Mouse (Mus musculus) cerebellum, postnatal 14 days (tissue): ENCODE results near the gene Olfr974.
"Not testable (repeated sequence)": the region's sequence is repeated elsewhere in the genome, so short reads cannot be mapped to it uniquely, and the experiment has no call there.

Experiments used
- DNase-seq, 2 experiments: peaks; one replicate each; pipeline ENCODE4 v3.0.0; 2021; ENCODE audit warnings: mixed read lengths in 2 of 2

Olfr974 gene

DNA sequence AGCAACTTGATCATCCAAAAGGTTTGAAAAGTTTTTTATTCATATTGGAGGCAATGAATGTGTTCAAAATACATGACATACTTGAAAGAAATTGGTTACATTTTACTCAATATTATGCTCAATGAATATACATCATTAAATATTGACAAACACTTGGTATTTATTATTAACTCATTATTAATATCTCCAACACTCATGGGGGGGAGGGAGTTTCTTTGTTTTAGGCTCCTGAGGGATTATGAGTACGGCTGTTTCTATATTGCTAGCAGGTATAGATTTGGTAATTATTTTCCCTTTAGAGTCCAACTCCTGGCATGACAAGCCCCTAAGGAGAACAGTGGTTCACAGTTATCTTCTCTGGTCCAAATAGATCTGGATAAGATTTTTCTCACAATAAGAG, at the start of gene Olfr974:
TSS of gene Olfr974 (plus strand) at position 301 of the 400 bp plus-strand sequence.
- DNase-seq = no peak

DNA sequence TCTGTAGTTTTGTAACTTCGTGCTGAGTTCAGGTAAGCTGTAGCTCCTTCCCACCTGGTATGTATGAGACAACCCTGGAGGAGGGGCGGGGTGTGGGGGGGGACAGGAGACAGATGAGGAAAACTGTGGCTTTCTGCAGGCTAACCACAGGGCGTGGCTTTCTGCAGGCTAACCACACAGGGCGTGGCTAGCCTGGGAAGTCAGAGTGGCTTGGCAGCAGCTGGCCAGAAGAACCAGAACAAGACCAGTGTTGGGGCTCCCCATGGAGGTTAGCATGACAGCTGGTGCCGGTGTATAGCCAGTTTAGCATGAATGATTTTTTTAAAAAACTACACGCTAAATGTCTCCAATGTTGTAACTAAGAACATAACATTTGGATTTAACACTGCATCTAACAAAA, 32.2 kb upstream of the Olfr974 start:
- no peak for DNase-seq

GRCm38 (mm10) chr9:39907036-39907435, 30.3 kb upstream of the Olfr974 start, which contains the start of gene Olfr229:
Olfr229 (plus strand) TSS chr9:39907336.
- DNase-seq = no peak

GRCm38 (mm10) chr9:39909939-39910338, 27.4 kb upstream of the Olfr974 start:
- no peak for DNase-seq

DNA sequence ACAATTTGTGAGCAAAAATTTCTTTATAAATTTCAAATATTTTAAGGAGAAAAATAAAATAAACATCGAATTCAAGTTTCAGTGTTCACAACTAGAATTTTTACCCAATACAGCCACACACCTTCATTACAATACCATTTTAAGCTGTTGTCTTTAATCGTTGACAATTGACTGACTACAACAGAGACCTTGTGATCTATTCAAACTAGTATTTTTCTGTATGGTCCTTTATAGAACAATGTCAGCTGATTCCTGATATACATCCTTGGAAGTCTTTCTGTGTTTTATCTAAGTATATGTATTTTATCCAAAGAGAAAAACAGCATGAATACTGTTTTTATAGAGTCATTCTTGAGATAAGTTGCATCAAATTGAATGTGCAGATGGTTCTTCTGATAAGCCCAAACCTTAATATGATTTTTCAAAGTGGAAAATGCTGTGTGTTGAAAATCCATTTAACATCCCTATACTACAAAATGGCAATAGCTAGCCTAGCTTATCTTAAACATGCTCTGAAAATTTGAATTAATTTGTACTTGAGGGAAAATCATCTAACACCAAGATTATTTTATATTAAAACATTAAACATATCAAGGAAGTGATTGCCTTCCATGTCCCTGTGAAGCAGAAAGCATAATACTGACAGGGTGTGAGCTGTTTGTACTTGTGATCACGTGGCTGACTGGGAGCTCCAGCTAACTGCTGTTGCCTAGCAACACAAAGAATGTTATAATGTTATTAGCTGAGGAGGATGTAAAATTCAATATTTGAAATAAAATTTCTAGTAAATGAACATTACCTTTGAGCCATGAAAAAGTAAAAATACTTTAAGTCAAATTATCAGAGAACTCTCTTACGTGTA, 9.1 kb upstream of the Olfr974 start:
- not testable (repeated sequence) for DNase-seq

DNA sequence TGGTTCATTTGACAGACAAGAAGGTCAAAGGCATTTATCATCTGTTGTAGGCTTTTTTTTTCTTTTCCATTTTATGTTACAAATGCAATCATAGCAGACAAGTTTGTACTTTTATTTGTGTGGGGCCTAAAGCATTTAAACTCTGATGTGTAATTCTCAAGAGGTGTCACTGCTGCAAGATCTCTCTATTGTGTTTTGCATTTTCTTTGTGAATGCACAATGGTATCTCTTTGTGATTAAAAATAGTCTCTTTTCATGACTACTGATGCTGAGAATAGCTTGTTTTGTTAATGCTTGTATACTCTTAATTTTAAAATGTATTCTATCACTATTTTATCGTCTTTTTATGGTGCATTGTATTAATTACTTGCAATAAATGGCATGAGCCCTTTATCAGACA, 8.5 kb upstream of the Olfr974 start:
- not testable (repeated sequence) for DNase-seq

DNA sequence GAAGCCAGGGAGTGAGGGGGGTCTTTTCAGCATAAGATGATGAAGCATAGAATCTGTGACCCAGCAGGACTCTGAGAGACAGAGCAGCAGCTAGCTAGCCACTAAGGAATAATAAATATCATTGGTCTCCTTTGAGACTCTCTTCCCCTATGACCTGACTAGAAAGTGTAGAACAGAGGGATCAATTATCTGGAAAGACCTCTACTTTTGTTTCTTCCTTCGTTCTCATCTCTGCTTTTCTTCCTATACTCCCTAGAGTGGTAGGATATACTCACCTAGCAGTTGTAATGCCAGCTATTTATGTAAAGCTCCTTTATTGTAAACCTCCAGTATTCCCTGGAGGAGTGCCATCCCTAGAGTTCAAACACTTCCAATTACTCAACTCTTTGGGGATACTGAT, 14.6 kb downstream of the Olfr974 start, which contains the start of gene Olfr975:
TSS of gene Olfr975 (minus strand) at position 101 of the 400 bp plus-strand sequence.
- no peak for DNase-seq

DNA sequence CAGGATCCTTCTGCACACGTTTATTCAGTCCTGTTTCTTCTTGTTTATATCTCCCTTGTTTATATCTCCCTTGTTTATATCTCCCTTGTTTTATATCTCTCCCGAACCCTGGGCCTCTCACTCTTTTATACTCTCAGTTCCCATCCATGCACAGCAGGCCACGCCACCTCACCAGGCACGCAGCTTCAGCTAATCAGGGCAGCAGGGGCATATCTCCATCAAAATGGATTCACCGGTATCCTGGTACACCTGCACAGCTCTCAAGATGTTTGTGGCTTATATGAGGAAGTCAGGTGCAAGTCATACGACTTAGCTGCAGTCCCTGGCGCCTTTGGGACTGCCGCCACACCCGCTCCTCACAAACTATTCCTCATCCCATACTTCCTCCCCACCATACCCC, 23.7 kb downstream of the Olfr974 start, which contains the start of gene Olfr976:
TSS of gene Olfr976 (minus strand) at position 101 of the 400 bp plus-strand sequence.
- DNase-seq = not testable (repeated sequence)

GRCm38 (mm10) chr9:39976581-39977145, 39.4 kb downstream of the Olfr974 start:
- DNase-seq = not testable (repeated sequence)

GRCm38 (mm10) chr9:39991813-39992212, 54.5 kb downstream of the Olfr974 start, which contains the start of gene Olfr978:
Olfr978 (plus strand) TSS chr9:39992113.
- DNase-seq = no peak
